Mouse (Mus musculus) large intestine, adult 2 months (tissue): ENCODE data around the gene Tmprss9. TPM values are rescaled to one million over a fixed set of nuclear protein-coding genes. Genes with fewer than 3 reads are reported as not detected.

Experiments
- DNase-seq: peaks from one replicate; pipeline ENCODE4 v3.0.0-alpha.2; 2012; ENCODE audit warnings: low read depth, low spot score
- WGBS: fragments of 180-500 bp; shearing (Covaris S2); methylation state at CpG from one replicate; pipeline ENCODE4 v1.1.7; 2018; 5-methylcytosine and 5-hydroxymethylcytosine counted together
- polyA plus RNA-seq: library from polyadenylated mRNA; depleted of rRNA; stranded (reverse); fragments of >200 nt; gene quantifications from 2 replicates; pipeline ENCODE4 v1.2.3, GENCODE M21; 2012

The Tmprss9 gene
- polyA plus RNA-seq, 1 experiment: 0.21 TPM

- WGBS: 82% methylated on average over 2 of the region's 2 CpGs
- no peak for DNase-seq
These were observed 30.0 kb upstream of the Tmprss9 start for GRCm38 (mm10) chr10:80841685-80842084.

- no peak for DNase-seq
- 78% methylated on average over 15 of the region's 15 CpGs for WGBS
These were observed 29.3 kb upstream of the Tmprss9 start for GRCm38 (mm10) chr10:80842334-80842733.

DNA sequence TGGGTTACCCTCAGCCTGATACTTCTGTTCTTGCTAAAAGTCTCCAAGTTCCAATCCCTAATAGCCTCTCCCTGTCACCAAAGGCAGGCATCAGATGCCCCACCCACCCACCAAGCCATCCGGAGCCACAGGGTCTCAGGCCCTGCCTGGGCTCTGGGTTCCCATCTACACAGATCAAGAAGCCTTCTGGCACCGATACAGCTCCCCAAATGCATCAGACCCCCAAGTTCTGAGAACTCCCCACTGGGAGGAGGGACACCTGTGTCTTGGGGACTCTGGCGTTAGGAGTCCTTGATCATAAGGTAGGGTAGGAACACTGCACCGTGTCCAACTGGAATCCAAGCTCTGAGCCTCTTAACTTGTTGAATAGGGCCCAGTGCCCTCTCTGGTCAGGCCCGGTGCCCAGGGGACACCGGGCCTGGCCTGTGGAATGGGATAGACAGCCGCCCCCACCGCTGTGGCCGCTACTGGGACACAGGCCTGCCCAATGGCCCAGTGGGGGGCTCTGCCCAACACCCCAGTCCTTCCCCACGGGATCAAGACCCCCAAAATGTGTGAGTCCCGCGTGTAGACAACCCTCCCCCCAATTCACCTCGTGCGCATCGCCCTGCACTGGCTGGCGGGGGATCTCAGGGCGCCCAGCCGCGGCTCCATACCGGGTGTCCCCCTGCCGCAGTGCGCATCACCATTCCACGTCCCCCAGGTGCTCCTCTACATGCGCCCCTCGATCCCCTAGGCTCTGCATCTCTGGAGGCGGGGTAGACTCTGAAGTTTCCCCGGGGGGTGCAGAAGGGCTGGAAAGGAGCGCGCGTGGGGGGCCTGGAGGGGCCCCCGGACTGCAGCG, 28.3 kb upstream of the Tmprss9 start:
- 11% methylated on average over 32 of the region's 32 CpGs for WGBS
- DNase-seq: no peak

- DNase-seq: no peak
- WGBS: 4% methylated on average over 46 of the region's 51 CpGs
These were observed 27.6 kb upstream of the Tmprss9 start, which contains the start of gene Lingo3 for GRCm38 (mm10) chr10:80843931-80844547. Lingo3 (minus strand) TSS chr10:80844039.

- no peak for DNase-seq
- WGBS: 75% methylated on average over 8 of the region's 8 CpGs
These were observed 26.5 kb upstream of the Tmprss9 start for GRCm38 (mm10) chr10:80845055-80845693.

GRCm38 (mm10) chr10:80845732-80846131, 25.9 kb upstream of the Tmprss9 start:
- DNase-seq: no peak
- 58% methylated on average over 12 of the region's 12 CpGs for WGBS

DNA sequence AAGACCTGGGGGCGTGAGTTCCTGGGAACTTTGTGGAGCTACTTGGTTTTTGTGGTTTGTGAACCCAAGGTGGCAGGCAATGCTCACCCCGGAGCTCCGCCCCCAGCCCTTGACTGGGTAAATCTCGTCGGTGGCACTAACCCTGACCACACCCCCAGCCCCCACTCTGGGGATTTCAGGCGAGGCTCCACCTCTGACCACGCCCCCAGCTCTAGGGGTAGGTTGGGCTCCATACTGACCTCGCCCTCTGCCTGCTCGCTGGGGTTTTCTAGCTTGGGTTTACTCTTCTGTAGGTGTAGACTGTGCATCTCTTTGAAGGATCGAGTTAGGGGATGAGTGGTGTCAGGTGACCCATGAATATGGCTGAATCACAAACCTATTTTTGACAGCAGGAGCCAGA, 23.1 kb upstream of the Tmprss9 start:
- 5% methylated on average over 10 of the region's 10 CpGs for WGBS
- DNase-seq: no peak

GRCm38 (mm10) chr10:80854913-80855748, 16.5 kb upstream of the Tmprss9 start, which contains the start of the genes Lsm7 and Sppl2b:
Lsm7 (minus strand) TSS chr10:80855209.
Sppl2b (plus strand) TSS chr10:80855275.
- WGBS: under 1% methylated on average over 81 of the region's 81 CpGs
- DNase-seq: peak; percentile 62

GRCm38 (mm10) chr10:80855749-80856073, 15.9 kb upstream of the Tmprss9 start:
- no peak for DNase-seq
- 9% methylated on average over 11 of the region's 11 CpGs for WGBS

DNA sequence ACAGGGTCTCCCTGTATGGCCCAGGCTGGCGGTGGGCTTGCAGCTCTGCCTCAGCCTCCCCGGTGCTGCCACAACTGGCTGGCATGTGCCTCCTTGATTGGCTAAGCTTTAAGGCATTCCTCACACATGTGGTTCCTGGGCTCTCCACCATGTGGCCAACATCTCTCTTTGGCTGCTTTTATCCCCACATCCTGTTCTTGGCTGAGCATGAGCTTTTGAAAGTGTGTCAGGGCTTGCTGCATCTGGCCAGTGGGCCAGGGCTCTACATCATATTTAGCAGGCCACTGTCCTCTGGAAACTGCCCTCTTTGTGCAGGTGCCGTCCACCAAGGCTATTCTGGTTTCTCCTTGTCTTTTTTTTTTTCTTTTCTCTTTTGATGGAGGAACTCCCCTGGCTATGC, 15.4 kb upstream of the Tmprss9 start:
- DNase-seq: no peak
- WGBS: 49% methylated on average over 3 of the region's 3 CpGs

DNA sequence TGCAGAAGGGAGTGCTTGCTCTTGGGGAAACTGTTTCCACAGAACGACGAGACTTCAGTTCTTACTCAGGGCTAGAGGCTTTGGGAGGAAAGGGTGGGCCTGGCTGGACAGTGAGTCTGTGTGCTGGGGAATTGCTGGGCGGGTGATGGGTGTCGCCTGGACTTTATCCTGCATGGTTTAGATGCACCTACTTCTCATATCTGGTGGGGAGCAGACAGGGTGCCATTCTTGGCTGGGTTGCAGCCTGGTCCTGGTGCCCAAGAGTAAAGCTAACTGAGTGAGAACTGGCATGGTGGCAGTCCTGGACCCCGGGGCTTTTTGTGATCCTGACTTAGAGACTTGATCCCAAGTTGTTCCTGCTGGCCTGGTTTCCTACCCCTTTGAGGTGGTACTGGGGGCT, 14.7 kb upstream of the Tmprss9 start:
- DNase-seq: no peak
- WGBS: 55% methylated on average over 5 of the region's 5 CpGs

DNA sequence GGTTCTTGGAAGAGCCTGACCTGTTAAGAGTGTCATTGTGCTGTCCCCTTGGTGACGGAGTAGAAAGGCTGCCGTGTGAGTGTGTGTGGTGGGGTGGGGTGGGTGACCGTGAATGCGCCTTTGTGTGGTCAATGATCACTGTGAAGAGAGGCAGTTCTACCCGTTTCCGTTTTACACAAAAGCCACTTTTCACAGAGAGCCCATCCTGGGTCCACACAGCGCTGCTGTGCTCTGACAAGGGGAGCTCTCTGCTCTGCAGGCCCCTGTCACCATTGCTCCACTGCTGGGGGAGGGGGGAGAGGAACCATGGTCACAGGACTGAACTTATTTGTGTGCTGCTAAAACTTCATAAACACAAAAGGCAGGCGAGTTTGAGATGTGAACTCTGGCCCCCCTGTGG, 14.3 kb upstream of the Tmprss9 start:
- no peak for DNase-seq
- 70% methylated on average over 8 of the region's 8 CpGs for WGBS

DNA sequence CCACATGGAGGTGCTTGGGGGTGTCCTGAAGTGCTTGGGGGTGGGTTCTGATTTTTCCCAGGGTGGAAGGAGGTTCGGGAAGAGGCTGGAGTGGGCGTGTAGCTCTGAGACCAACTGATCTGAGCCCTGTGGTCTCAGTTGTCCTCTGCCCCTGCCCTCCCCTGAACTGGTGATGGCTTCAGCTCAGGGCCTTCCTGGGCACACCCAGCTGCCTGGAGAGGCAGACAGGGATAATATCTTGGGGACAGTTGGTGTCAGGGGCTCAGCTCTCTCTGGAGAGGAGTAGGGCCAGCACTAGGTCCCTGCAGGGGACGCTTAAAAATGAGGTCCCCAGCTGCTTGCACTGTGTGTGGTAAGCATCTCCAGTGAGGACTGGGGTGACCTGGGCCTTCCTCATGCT, 13.8 kb upstream of the Tmprss9 start:
- no peak for DNase-seq
- 79% methylated on average over 3 of the region's 3 CpGs for WGBS

- DNase-seq: no peak
- WGBS: 80% methylated on average over 7 of the region's 7 CpGs
These were observed 13.2 kb upstream of the Tmprss9 start for GRCm38 (mm10) chr10:80858350-80858935.

- WGBS: 92% methylated on average over 5 of the region's 5 CpGs
- DNase-seq: no peak
These were observed 9.3 kb upstream of the Tmprss9 start for GRCm38 (mm10) chr10:80862305-80862704.

DNA sequence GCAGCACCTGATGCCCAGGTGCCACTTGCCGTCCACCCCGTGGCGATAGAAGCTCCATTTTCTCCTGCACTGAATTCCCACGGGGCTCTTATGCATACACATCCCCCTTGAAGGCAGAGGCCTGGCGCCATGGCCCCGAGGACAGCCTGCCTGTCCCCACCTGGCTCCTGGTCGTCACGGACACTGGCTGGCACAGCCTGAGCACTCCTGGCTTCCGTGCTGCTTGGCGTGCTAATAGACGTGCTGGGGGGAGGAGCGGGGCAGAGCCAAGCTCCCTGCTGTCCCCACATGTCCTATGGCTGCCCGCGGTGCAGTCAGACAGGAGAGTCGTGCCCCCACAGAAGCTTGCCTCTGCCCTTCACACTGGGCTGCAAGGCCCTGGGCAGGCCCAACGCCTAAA, 7.2 kb upstream of the Tmprss9 start:
- no peak for DNase-seq
- WGBS: 89% methylated on average over 16 of the region's 16 CpGs

DNA sequence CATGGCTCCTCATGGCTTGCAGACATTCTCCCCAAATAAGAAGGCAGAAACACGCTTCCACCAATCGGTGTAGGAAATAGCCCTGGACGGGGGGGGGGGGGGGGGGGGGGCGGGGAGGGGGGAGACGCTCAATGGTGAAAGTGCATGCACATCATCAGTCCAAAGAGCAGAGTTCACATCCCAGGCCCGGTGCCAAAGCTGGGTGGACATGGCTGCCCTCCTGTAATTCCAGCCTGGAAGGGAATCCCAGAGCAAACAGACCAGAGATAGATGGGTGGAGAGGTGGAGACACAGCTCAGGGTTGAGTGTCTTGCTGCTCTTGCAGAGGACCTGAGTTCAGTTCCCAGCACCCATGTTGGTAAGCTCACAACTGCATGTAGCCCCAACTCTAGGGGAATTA, 655 bp upstream of the Tmprss9 start:
- 34% methylated on average over 3 of the region's 6 CpGs for WGBS
- no peak for DNase-seq

DNA sequence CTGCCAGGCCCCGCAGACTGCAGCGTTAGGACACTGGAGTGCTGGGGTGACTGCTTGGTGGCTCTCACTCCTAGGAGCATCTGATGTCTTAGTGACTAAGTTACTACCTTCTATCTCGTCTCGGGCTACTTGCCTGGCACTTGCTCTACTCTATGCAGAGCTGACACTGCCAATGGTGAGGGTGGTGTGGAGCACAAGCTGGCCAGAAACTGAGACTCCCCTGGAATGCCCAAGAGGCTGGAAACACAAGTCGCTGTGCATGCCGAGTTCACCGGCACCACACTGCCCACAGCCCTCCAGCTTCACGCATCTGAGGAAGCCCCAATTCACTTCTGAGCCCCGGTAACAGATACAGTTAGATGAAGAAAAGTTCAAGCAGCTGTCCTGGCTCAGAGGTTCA, 2.4 kb downstream of the Tmprss9 start:
- no peak for DNase-seq
- WGBS: 77% methylated on average over 9 of the region's 9 CpGs

GRCm38 (mm10) chr10:80876028-80876427, 4.4 kb downstream of the Tmprss9 start:
- no peak for DNase-seq
- WGBS: 26% methylated on average over 5 of the region's 5 CpGs

DNA sequence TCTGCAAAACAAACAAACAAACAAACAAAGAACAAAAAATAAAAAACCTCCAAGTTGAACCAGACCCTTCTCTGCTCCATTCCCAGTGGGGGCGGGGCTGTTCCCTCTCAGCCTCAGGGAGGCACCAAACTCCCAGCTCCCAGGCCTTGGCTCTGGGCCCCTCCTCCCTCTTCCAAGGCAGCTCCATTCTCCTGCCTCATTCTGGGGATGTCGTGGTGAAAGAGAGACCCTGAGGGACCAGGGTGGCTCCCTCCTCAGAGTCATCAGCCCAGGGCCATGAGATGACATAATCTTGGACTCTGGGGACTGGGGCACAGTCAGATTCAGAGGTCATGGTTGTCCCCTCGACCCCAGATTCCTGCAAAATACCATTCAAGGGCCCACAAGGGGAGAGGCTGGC, 4.9 kb downstream of the Tmprss9 start:
- no peak for DNase-seq
- 29% methylated on average over 3 of the region's 3 CpGs for WGBS
